Mouse (Mus musculus): Measurements from ENCODE around the gene Hoxb7. TPM values are rescaled to one million over a fixed set of nuclear protein-coding genes. Genes with fewer than 3 reads are reported as not detected.

The Hoxb7 gene
- polyA plus RNA-seq (2015; fragmentation: Illumina TruSeq; extraction: RNeasy Lipid Tissue Mini Kit (QIAGEN cat#74804); ENCODE audit: insufficient read depth, low replicate concordance), result 1.9 TPM

DNA sequence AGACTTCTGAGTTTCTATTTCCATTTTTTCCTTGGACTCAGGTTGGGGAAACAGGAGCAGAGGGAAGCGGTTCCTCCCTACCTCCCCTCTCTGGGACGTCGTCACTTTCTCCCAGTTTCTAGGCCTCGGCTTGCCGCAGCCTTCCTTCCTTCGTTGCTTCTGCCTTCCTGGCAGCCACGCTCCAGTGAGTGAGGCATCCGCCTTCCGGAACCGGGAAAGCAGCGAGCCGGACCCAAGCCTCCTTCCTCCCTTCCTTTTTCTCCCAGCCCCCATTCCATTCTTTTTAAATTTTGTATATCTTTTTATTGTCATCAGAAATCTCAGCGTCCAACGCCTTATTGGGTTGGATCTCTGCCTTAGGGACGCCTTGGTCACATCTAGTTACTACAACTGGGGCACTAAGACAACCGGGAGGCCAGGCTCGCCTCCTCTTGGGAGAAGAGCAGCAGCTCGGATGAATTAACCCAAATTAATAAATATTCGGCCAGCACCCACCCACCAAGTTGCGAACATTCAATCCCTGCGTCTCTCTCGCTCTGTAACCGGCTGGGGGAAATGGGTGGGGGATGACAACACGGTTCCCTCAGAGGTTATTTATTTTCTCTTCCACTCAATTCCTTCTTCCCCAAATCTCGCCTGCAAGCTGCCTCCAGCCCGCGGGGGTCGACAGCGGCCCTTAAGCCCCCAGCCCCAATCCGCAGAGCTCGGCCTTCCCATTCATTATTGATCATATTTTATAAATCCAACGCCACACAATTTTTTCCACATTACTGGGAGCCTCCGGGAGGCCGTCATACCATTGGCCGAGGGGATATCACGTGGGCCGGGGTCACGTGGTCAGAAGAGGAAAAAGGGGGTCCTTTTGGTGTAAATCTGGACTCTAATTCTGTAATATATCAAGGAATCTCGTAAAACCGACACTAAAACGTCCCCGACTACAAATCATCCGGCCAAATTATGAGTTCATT lies at the start of gene Hoxb7:
Gene Hoxb7 (plus strand): TSS at position 853 of the 968 bp plus-strand sequence.

DNA sequence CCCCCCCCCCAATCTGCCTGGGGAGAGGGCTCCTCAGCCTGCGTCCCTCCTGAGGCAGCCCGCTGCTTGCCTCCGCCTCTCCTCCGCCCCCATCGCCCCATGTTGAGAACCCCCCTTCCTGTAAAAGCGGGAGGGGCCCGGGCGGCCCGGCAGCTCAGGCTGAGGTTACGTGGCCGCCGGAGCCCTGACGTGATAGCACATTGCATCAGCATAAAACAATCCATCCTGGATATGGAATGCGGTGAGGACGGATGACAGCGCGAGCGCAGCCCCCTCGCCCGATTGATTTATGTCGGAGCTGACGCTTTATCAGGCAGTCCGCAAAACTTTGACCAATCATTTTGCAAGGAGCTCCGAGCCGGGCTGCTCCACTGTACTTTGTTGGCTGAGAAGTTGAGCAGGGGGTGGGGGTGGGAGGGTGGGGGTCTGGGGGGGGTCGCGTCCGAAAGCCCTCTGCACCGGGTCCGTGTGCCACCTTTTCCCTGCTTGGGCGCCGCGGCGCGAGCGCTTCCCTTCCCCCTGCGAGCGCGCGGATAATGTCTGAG lies 15.4 kb upstream of the Hoxb7 start, which contains the start of gene Hoxb9:
Gene Hoxb9 (plus strand): TSS at position 462 of the 545 bp plus-strand sequence.

GRCm38 (mm10) chr11:96281855-96282570 lies 4.4 kb upstream of the Hoxb7 start, which contains the start of gene Hoxb8:
Hoxb8 (plus strand) TSS chr11:96281905.

DNA sequence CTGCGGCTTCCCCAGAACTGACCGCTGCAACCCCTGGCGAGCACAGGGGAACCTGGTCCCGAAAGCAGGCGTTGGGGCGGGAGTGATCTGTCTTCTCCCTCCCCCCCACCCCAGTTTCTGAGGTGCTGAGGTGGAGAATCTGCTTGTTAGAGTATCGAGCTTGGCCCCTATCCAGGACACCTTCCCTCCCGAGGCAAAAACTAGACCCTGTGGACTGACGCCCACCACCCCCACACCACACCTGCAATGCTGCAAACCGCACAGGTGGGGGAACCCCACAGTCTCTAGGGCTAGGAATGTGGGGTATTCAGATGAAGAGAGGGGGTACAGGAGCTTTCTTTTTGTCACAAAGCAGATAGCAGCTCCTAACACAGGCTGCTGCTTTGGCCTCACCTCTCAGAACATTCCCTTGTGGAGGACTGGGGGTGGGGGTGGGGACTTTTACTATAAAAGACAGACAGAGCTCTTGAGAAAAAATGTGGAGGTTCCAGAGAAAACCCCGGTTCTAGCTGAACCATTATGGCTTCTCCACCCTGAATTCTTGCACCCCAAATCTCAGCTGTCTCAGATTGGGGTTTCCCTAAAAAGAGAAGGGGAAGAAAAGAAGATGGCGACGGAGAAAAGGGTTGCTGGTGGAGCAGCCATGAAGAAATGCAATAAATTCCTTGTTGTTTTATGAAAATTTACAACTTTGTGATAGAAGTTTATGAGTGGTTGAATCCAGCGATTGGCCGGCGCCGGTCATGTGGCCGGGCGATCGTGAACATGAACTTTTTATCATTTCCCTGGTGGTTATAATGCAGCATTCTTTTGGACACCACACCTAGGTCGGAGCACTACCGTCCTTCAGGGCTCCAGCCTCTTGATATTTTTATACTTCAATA lies 5.5 kb downstream of the Hoxb7 start, which contains the start of gene Hoxb6:
Gene Hoxb6 (plus strand): TSS at position 796 of the 884 bp plus-strand sequence.

DNA sequence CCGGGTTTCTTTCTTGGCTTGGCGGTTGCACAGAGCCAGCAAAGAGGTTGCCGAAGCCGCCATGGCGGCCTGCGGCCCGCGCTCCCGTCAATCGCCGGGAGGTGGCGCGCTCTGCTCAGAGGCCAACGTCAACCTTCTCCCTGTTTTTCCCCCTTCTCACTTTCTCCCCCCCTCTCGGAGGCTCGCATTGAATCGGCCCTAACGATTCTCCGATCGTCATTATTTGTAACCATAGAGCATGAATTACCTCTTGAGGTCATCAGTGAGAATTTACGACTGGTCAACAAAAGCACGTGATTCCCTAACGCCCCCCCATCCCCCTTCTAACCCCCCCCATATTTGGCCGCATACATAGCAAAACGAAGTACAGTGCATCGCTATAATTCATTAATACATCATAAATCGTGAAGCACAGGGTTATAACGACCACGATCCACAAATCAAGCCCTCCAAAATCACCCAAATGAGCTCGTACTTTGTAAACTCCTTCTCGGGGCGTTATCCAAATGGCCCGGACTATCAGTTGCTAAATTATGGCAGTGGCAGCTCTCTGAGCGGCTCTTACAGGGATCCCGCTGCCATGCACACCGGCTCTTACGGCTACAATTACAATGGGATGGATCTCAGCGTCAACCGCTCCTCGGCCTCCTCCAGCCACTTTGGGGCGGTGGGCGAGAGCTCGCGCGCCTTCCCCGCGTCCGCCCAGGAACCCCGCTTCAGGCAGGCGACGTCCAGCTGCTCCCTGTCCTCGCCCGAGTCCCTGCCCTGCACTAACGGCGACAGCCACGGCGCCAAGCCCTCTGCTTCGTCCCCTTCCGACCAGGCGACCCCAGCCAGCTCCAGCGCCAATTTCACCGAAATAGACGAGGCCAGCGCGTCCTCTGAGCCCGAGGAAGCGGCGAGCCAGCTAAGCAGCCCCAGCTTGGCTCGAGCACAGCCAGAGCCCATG lies 17.0 kb downstream of the Hoxb7 start, which contains the start of gene Hoxb5:
Gene Hoxb5 (plus strand): TSS at position 186 of the 949 bp plus-strand sequence.

DNA sequence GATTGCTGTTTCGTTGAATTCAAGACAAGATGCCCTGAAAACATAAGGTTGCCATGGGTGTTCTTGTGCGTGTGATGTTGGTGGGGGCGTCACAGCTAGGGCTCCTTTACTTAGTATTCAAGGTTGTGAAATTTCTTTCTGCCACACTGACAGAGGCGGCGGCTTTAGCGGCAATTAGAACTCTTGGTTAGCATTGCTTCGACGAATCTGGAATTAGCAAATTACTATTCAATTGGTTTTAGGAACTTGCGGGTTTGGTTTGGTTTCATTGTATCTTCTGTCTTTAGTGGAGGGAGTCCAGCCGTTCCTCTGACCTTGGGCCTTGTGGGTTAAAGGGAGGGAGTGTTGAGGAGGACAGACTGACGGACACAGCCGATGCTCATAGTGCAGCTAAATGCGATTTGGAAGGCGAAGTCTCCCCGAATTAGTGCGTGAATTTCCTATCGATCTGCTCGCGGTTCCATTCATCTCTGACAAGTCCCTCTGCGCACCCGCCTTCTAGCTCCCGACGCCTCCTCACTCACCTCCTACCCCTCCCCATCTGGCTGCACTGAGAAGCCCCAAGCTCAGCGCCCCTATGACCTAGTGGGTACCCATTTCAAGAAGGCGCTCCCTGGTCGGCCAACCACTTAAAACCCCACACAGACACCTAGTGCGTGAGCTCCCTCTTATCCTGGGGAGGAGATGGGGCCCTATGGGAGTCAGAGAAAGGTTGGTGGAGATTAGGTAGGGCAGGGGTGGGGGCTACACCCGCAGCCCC lies 31.4 kb downstream of the Hoxb7 start, which contains the start of gene Hoxb4:
Gene Hoxb4 (plus strand): TSS at position 660 of the 760 bp plus-strand sequence.

GRCm38 (mm10) chr11:96323154-96323553 lies 36.7 kb downstream of the Hoxb7 start, which contains the start of gene Hoxb3:
Hoxb3 (plus strand) TSS chr11:96323326.

Other genes with a start within 250 kb of the Hoxb7 start
- 56.3 TPM for gene Ube2z, start 221.2 kb upstream of the Hoxb7 start, polyA plus RNA-seq (2015; fragmentation: Illumina TruSeq; extraction: RNeasy Lipid Tissue Mini Kit (QIAGEN cat#74804); ENCODE audit: insufficient read depth, low replicate concordance)
- 55.6 TPM for gene Atp5g1, start 211.0 kb upstream of the Hoxb7 start, polyA plus RNA-seq (2015; fragmentation: Illumina TruSeq; extraction: RNeasy Lipid Tissue Mini Kit (QIAGEN cat#74804); ENCODE audit: insufficient read depth, low replicate concordance)
- not detected for gene Calcoco2, start 174.7 kb upstream of the Hoxb7 start, polyA plus RNA-seq (2015; fragmentation: Illumina TruSeq; extraction: RNeasy Lipid Tissue Mini Kit (QIAGEN cat#74804); ENCODE audit: insufficient read depth, low replicate concordance)
- not detected for gene Ttll6, start 152.8 kb upstream of the Hoxb7 start, polyA plus RNA-seq (2015; fragmentation: Illumina TruSeq; extraction: RNeasy Lipid Tissue Mini Kit (QIAGEN cat#74804); ENCODE audit: insufficient read depth, low replicate concordance)
- not detected for gene Hoxb13, start 92.3 kb upstream of the Hoxb7 start, polyA plus RNA-seq (2015; fragmentation: Illumina TruSeq; extraction: RNeasy Lipid Tissue Mini Kit (QIAGEN cat#74804); ENCODE audit: insufficient read depth, low replicate concordance)
- 0.79 TPM for gene Hoxb9, start 15.2 kb upstream of the Hoxb7 start, polyA plus RNA-seq (2015; fragmentation: Illumina TruSeq; extraction: RNeasy Lipid Tissue Mini Kit (QIAGEN cat#74804); ENCODE audit: insufficient read depth, low replicate concordance)
- 0.17 TPM for gene Hoxb8, start 4.7 kb upstream of the Hoxb7 start, polyA plus RNA-seq (2015; fragmentation: Illumina TruSeq; extraction: RNeasy Lipid Tissue Mini Kit (QIAGEN cat#74804); ENCODE audit: insufficient read depth, low replicate concordance)
- gene Hoxb6, start 5.9 kb downstream of the Hoxb7 start, polyA plus RNA-seq (2015; fragmentation: Illumina TruSeq; extraction: RNeasy Lipid Tissue Mini Kit (QIAGEN cat#74804); ENCODE audit: insufficient read depth, low replicate concordance), result 0.43 TPM
- gene Hoxb5, start 16.7 kb downstream of the Hoxb7 start, polyA plus RNA-seq (2015; fragmentation: Illumina TruSeq; extraction: RNeasy Lipid Tissue Mini Kit (QIAGEN cat#74804); ENCODE audit: insufficient read depth, low replicate concordance), result 0.37 TPM
- gene Hoxb4, start 31.6 kb downstream of the Hoxb7 start, polyA plus RNA-seq (2015; fragmentation: Illumina TruSeq; extraction: RNeasy Lipid Tissue Mini Kit (QIAGEN cat#74804); ENCODE audit: insufficient read depth, low replicate concordance), result 3.3 TPM
- gene Hoxb3, start 36.7 kb downstream of the Hoxb7 start, polyA plus RNA-seq (2015; fragmentation: Illumina TruSeq; extraction: RNeasy Lipid Tissue Mini Kit (QIAGEN cat#74804); ENCODE audit: insufficient read depth, low replicate concordance), result 1.9 TPM
- gene Hoxb2, start 63.9 kb downstream of the Hoxb7 start, polyA plus RNA-seq (2015; fragmentation: Illumina TruSeq; extraction: RNeasy Lipid Tissue Mini Kit (QIAGEN cat#74804); ENCODE audit: insufficient read depth, low replicate concordance), result 0.69 TPM
- gene Hoxb1, start 79.1 kb downstream of the Hoxb7 start, polyA plus RNA-seq (2015; fragmentation: Illumina TruSeq; extraction: RNeasy Lipid Tissue Mini Kit (QIAGEN cat#74804); ENCODE audit: insufficient read depth, low replicate concordance), result not detected
- 74.8 TPM for gene Skap1, start 178.0 kb downstream of the Hoxb7 start, polyA plus RNA-seq (2015; fragmentation: Illumina TruSeq; extraction: RNeasy Lipid Tissue Mini Kit (QIAGEN cat#74804); ENCODE audit: insufficient read depth, low replicate concordance)